Mouse (Mus musculus) limb, embryonic 14.5 days (tissue): ENCODE data around the gene Gm11238. TPM values are rescaled to one million over a fixed set of nuclear protein-coding genes. Genes with fewer than 3 reads are reported as not detected.
"Not testable (repeated sequence)": the region's sequence is repeated elsewhere in the genome, so short reads cannot be mapped to it uniquely, and the experiment has no call there.

ENCODE experiments used
- ATAC-seq: fragments of 200-750 bp; cut with Nextera tagmentation; 2 replicates; pipeline ENCODE4 v1.8.0; 2017; ENCODE audit warnings: low read depth, moderate number of reproducible peaks, moderate TSS enrichment; ENCODE audit not compliant: low FRiP score
- DNase-seq: peaks from one replicate; pipeline ENCODE4 v3.0.0-alpha.2; 2015; ENCODE audit warnings: low spot score
- H3K27ac ChIP-seq: fragments of 300-500 bp; sonication (generic); replicated peaks from 2 replicates; pipeline ENCODE4 v1.5.1; 2014; ENCODE audit warnings: low read depth, mild to moderate bottlenecking, low read length, moderate library complexity, mixed read lengths
- H3K27me3 ChIP-seq: fragments of 300-500 bp; sonication (generic); 2 replicates; pipeline ENCODE4 v1.6.1; 2014; ENCODE audit warnings: low read length, mixed read lengths; ENCODE audit not compliant: control insufficient read depth, insufficient read depth
- H3K36me3 ChIP-seq: fragments of 300-500 bp; sonication (generic); 2 replicates; pipeline ENCODE4 v1.6.1; 2014; ENCODE audit warnings: mild to moderate bottlenecking, low read length, moderate library complexity, mixed read lengths; ENCODE audit not compliant: control insufficient read depth, insufficient read depth
- H3K4me1 ChIP-seq: fragments of 300-500 bp; sonication (generic); 2 replicates; pipeline ENCODE4 v1.6.1; 2014; ENCODE audit warnings: antibody characterized with exemption, low read length, mixed read lengths; ENCODE audit not compliant: control insufficient read depth, insufficient read depth
- H3K4me2 ChIP-seq: fragments of 300-500 bp; sonication (generic); replicated peaks from 2 replicates; pipeline ENCODE4 v1.6.1; 2014; ENCODE audit warnings: low read depth, mild to moderate bottlenecking, low read length, moderate library complexity; ENCODE audit not compliant: severe bottlenecking
- H3K4me3 ChIP-seq: fragments of 300-500 bp; sonication (generic); replicated peaks from 2 replicates; pipeline ENCODE4 v1.5.1; 2014; ENCODE audit warnings: low read length
- H3K9ac ChIP-seq: fragments of 300-500 bp; sonication (generic); 2 replicates; pipeline ENCODE4 v1.6.1; 2014; ENCODE audit warnings: mild to moderate bottlenecking, low read depth, low read length, moderate library complexity; ENCODE audit not compliant: severe bottlenecking
- H3K9me3 ChIP-seq: fragments of 300-500 bp; sonication (generic); 2 replicates; pipeline ENCODE4 v1.6.1; 2016; ENCODE audit warnings: low read length; ENCODE audit not compliant: control insufficient read depth
- POLR2A ChIP-seq: fragments of 200-500 bp; IDR thresholded peaks from 2 replicates; pipeline ENCODE4 v1.8.0; 2012; ENCODE audit warnings: inconsistent platforms, mild to moderate bottlenecking, moderate library complexity, borderline replicate concordance; ENCODE audit not compliant: insufficient read depth, insufficient read length; ENCODE audit errors: extremely low read depth
- WGBS: fragments of 180-500 bp; shearing (Covaris S2); extraction: QIAGEN DNeasy Blood & Tissue Kit; methylation state at CpG from one replicate; pipeline ENCODE4 v1.1.7; 2014; 5-methylcytosine and 5-hydroxymethylcytosine counted together
- polyA plus RNA-seq, 2 experiments: library from polyadenylated mRNA; depleted of rRNA in 1 of 2; stranded (reverse) in 1 of 2; unstranded in 1 of 2; fragments of >200 nt; fragmentation: Nextera tagmentation in 1 of 2; extraction: Ambion mirVana in 1 of 2; gene quantifications; 2 replicates each; pipeline versions ENCODE4 v1.2.1 to v1.2.3; 2012 to 2014

Gm11238 gene
- polyA plus RNA-seq (2012; rRNA removed), result not detected in 2 replicates
- polyA plus RNA-seq (2014; fragmentation: Nextera tagmentation; extraction: Ambion mirVana), result not detected in 2 replicates

DNA sequence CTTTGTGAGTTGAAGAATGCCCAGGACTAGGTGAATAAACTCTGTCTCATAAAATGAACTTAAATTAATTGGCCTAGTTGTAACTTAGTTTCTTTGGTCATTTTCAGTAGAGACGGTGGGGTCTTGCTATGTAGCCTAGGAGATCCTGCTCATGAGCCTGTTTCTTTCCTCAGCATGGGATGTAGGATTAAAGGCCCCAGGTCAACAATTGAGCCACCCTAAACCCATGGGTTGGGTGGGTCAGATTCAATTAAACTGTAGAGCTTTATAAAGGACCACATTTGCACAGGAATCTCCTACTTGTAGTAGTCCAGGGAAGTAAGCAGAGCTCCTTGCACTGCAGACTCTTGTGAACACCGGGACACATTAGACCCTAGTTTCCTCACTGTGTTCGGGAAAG is at the start of gene Gm11238:
Gm11238 (plus strand) TSS at position 301 of the 400 bp plus-strand sequence.
- DNase-seq, H3K4me3 ChIP-seq, H3K27me3 ChIP-seq, H3K27ac ChIP-seq, ATAC-seq, H3K9me3 ChIP-seq, H3K36me3 ChIP-seq, H3K9ac ChIP-seq, H3K4me2 ChIP-seq, H3K4me1 ChIP-seq: not testable (repeated sequence)
- WGBS, result no CpG with 5 or more reads among the region's 3 CpGs

DNA sequence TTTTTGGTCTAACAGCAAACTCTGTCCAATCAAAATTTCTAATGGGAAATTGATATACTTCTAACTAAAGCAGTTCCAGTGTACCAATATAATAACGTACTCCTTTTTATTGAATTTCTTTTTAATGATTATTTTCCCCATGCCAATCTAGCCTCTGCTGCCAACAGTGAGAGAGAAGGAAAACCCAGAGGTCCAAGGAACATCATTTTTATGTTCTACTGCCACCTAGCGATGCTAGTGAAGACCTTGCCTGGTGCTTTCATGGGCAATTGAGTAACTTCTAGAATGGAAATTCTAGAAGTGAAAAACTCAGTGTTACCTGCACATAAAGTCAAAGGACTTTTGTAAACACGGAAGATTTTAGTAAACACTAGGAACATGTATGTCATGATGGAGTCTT is 8.4 kb upstream of the Gm11238 start:
- ATAC-seq (no peak), DNase-seq (peak; percentile 86)
- Histone ChIP-seq H3K4me3 (no peak overlapping the region), H3K4me1 (no peaks in the 10 kb centered on the region), H3K36me3 (no peaks in the 10 kb centered on the region), H3K9ac (no peak overlapping the region), H3K27me3 (no peaks in the 10 kb centered on the region), H3K9me3 (no peaks in the 10 kb centered on the region), H3K4me2 (no peak overlapping the region), H3K27ac (no peak overlapping the region)
- no peak for TF ChIP-seq POLR2A
- 3% methylated on average over 3 of the region's 3 CpGs for WGBS

DNA sequence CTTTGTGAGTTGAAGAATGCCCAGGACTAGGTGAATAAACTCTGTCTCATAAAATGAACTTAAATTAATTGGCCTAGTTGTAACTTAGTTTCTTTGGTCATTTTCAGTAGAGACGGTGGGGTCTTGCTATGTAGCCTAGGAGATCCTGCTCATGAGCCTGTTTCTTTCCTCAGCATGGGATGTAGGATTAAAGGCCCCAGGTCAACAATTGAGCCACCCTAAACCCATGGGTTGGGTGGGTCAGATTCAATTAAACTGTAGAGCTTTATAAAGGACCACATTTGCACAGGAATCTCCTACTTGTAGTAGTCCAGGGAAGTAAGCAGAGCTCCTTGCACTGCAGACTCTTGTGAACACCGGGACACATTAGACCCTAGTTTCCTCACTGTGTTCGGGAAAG is 15.0 kb downstream of the Gm11238 start, which contains the start of gene Gm11237:
Gm11237 (plus strand) TSS at position 301 of the 400 bp plus-strand sequence.
- H3K36me3 ChIP-seq, ATAC-seq, DNase-seq, H3K4me1 ChIP-seq, H3K9ac ChIP-seq, H3K27me3 ChIP-seq, H3K4me3 ChIP-seq, H3K9me3 ChIP-seq, H3K27ac ChIP-seq, H3K4me2 ChIP-seq: not testable (repeated sequence)
- WGBS, result no CpG with 5 or more reads among the region's 3 CpGs

DNA sequence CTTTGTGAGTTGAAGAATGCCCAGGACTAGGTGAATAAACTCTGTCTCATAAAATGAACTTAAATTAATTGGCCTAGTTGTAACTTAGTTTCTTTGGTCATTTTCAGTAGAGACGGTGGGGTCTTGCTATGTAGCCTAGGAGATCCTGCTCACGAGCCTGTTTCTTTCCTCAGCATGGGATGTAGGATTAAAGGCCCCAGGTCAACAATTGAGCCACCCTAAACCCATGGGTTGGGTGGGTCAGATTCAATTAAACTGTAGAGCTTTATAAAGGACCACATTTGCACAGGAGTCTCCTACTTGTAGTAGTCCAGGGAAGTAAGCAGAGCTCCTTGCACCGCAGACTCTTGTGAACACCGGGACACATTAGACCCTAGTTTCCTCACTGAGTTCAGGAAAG is 30.1 kb downstream of the Gm11238 start, which contains the start of gene Gm11236:
Gm11236 (plus strand) TSS at position 301 of the 400 bp plus-strand sequence.
- H3K27me3 ChIP-seq, H3K4me1 ChIP-seq, H3K36me3 ChIP-seq, H3K9me3 ChIP-seq, H3K27ac ChIP-seq, H3K9ac ChIP-seq, ATAC-seq, DNase-seq, H3K4me2 ChIP-seq, H3K4me3 ChIP-seq: not testable (repeated sequence)
- WGBS, result no CpG with 5 or more reads among the region's 4 CpGs

DNA sequence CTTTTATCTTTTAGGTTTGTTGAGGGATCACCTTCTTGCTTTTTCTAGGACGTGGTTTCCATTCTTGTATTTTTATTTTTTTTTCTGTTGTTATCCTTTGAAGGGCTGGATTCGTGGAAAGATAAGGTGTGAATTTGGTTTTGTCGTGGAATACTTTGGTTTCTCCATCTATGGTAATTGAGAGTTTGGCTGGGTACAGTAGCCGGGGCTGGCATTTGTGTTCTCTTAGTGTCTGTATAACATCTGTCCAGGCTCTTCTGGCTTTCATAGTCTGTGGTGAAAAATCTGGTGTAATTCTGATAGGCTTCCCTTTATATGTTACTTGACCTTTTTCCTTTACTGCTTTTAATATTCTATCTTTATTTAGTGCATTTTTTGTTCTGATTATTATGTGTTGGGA is 54.2 kb downstream of the Gm11238 start:
- H3K9ac ChIP-seq, H3K27me3 ChIP-seq, H3K36me3 ChIP-seq, H3K4me2 ChIP-seq, H3K4me1 ChIP-seq, DNase-seq, ATAC-seq, H3K4me3 ChIP-seq, H3K9me3 ChIP-seq, H3K27ac ChIP-seq: not testable (repeated sequence)
- WGBS, result 84% methylated on average over 4 of the region's 4 CpGs

DNA sequence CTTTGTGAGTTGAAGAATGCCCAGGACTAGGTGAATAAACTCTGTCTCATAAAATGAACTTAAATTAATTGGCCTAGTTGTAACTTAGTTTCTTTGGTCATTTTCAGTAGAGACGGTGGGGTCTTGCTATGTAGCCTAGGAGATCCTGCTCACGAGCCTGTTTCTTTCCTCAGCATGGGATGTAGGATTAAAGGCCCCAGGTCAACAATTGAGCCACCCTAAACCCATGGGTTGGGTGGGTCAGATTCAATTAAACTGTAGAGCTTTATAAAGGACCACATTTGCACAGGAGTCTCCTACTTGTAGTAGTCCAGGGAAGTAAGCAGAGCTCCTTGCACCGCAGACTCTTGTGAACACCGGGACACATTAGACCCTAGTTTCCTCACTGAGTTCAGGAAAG is 60.4 kb downstream of the Gm11238 start, which contains the start of gene Gm11239:
Gm11239 (plus strand) TSS at position 301 of the 400 bp plus-strand sequence.
- not testable (repeated sequence) for H3K9ac ChIP-seq, H3K4me2 ChIP-seq, DNase-seq, H3K36me3 ChIP-seq, H3K4me1 ChIP-seq, H3K27me3 ChIP-seq, H3K9me3 ChIP-seq, ATAC-seq, H3K4me3 ChIP-seq, H3K27ac ChIP-seq
- no CpG with 5 or more reads among the region's 4 CpGs for WGBS

DNA sequence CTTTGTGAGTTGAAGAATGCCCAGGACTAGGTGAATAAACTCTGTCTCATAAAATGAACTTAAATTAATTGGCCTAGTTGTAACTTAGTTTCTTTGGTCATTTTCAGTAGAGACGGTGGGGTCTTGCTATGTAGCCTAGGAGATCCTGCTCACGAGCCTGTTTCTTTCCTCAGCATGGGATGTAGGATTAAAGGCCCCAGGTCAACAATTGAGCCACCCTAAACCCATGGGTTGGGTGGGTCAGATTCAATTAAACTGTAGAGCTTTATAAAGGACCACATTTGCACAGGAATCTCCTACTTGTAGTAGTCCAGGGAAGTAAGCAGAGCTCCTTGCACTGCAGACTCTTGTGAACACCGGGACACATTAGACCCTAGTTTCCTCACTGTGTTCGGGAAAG is 75.5 kb downstream of the Gm11238 start, which contains the start of gene Gm428:
Gm428 (plus strand) TSS at position 301 of the 400 bp plus-strand sequence.
- not testable (repeated sequence) for H3K4me3 ChIP-seq, H3K27me3 ChIP-seq, H3K9ac ChIP-seq, H3K36me3 ChIP-seq, ATAC-seq, H3K9me3 ChIP-seq, H3K27ac ChIP-seq, H3K4me1 ChIP-seq, DNase-seq, H3K4me2 ChIP-seq
- no CpG with 5 or more reads among the region's 4 CpGs for WGBS
